Comparison of ENCODE assay signal across 8 mouse cellular contexts in the genomic region with DNA sequence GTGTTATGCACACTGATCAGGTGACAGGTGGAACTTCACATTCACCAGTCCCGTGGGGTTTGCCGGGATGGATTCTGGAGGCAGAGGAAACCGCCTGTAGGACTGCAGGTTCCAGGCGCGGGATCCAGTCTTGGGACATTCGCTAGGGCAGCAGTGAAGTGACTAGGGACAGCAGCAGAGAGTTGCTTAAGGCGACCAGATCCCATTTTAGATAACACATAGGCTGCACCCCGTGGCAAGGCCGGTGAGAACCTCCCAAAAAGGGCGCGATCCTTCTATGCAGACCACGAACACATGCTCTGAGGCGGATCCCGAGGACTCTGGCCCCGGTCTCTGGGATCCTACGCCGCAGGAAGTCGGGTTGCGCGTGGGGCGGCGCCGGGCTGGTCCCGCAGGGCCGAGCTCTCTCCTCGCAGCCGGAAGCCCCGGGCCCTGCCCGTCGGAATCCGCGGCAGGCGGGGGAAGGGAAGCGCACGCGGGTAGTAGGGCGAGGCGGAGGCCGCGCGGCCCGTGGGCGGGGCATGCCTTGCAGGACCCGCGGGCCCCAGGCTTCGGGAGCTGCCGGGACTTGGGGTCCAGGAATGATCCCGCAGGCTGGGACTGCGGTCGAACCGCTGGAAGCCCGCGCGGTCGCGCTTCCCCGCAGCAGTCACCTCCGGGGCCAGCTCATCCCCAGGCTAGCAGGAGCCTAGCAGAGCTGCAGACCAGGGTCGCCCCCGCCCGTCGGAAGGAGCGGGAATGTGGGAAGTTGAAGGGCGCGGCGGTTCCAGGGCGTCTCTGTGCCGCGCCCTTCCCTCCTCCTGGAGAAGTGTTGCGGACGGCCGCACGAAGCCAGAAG.
DNase-seq lines count a peak whose midpoint lies in the region; ATAC-seq and TF ChIP-seq lines count a peak whose summit lies in the region.

No protein-coding gene starts in this region.

- peaks cover 4% of the 10 kb centered on the region for H3K36me3 ChIP-seq in embryonic facial prominence, embryonic 15.5 days
- peaks cover 5% of the 10 kb centered on the region; the same call in 1 of the 2 replicates for H3K36me3 ChIP-seq in heart, embryonic 15.5 days
- H3K36me3 ChIP-seq in neural tube, embryonic 14.5 days (ENCODE audit: control insufficient read depth, insufficient read depth, low read length) = peaks cover 6% of the 10 kb centered on the region; the same call in 1 of the 2 replicates
- no peaks in the 10 kb centered on the region for H3K36me3 ChIP-seq in testis, adult 2 months (ENCODE audit: control insufficient read depth, insufficient read depth, low read length)

- peak overlapping the region; percentile 51 for H3K4me3 ChIP-seq in embryonic facial prominence, embryonic 15.5 days (replicated peaks)
- H3K4me3 ChIP-seq in heart, embryonic 15.5 days = peak overlapping the region; percentile 57
- H3K4me3 ChIP-seq in lung, adult 2 months (replicated peaks; ENCODE audit: extremely low read depth, low read depth, low read length) = peak overlapping the region; percentile 69
- H3K4me3 ChIP-seq in neural tube, embryonic 14.5 days (ENCODE audit: low read depth, low read length) = peak overlapping the region; percentile 36
- H3K4me3 ChIP-seq in testis, adult 2 months (ENCODE audit: control insufficient read depth, low read depth, low read length) = peak overlapping the region; percentile 69

- DNase-seq in layer of hippocampus, adult 18-20 months (ENCODE audit: low spot score in 2 of 2) = peak; percentile 50 to 67
- no peak for DNase-seq in layer of hippocampus, adult 9-10 months (ENCODE audit: low spot score)
- DNase-seq in kidney, postnatal 10 days = peak; percentile 95
- DNase-seq in lung, adult 2 months = peak; percentile 90

- H3K9me3 ChIP-seq in embryonic facial prominence, embryonic 15.5 days (replicated peaks) = no peaks in the 10 kb centered on the region
- H3K9me3 ChIP-seq in heart, embryonic 15.5 days (replicated peaks) = no peaks in the 10 kb centered on the region
- no peaks in the 10 kb centered on the region for H3K9me3 ChIP-seq in neural tube, embryonic 14.5 days (ENCODE audit: control insufficient read depth, low read length)

- TF ChIP-seq CTCF in lung, adult 2 months (IDR thresholded peaks at IDR 0.05; ENCODE audit: insufficient read depth, low read length) = no peak
- TF ChIP-seq CTCF in testis, adult 2 months (IDR thresholded peaks at IDR 0.05; ENCODE audit: control insufficient read depth, insufficient read depth, insufficient replicate concordance, low read depth, low read length) = no peak

- H3K4me2 ChIP-seq in embryonic facial prominence, embryonic 15.5 days (replicated peaks) = peak overlapping the region; percentile 91
- peak overlapping the region; percentile 89 for H3K4me2 ChIP-seq in heart, embryonic 15.5 days
- H3K4me2 ChIP-seq in neural tube, embryonic 14.5 days (ENCODE audit: low read depth, low read length) = peak overlapping the region; percentile 80

- H3K4me1 ChIP-seq in embryonic facial prominence, embryonic 15.5 days = peaks cover 66% of the 10 kb centered on the region
- peaks cover 46% of the 10 kb centered on the region for H3K4me1 ChIP-seq in heart, embryonic 15.5 days (replicated peaks)
- H3K4me1 ChIP-seq in lung, adult 2 months (ENCODE audit: control insufficient read depth, insufficient read depth, low read length) = peaks cover 29% of the 10 kb centered on the region
- peaks cover 10% of the 10 kb centered on the region for H3K4me1 ChIP-seq in neural tube, embryonic 14.5 days (ENCODE audit: control insufficient read depth, insufficient read depth, low read length)
- peaks cover 22% of the 10 kb centered on the region for H3K4me1 ChIP-seq in testis, adult 2 months (ENCODE audit: control insufficient read depth, insufficient read depth, low read length)

- H3K9ac ChIP-seq in embryonic facial prominence, embryonic 15.5 days = peak overlapping the region; percentile 35
- H3K9ac ChIP-seq in heart, embryonic 15.5 days = peak overlapping the region; percentile 70
- peak overlapping the region; percentile 63 for H3K9ac ChIP-seq in neural tube, embryonic 14.5 days (replicated peaks; ENCODE audit: low read depth, low read length)

- H3K27me3 ChIP-seq in embryonic facial prominence, embryonic 15.5 days = no peaks in the 10 kb centered on the region
- H3K27me3 ChIP-seq in heart, embryonic 15.5 days = no peaks in the 10 kb centered on the region
- H3K27me3 ChIP-seq in neural tube, embryonic 14.5 days (ENCODE audit: control insufficient read depth, insufficient read depth, low read length) = no peaks in the 10 kb centered on the region
- H3K27me3 ChIP-seq in testis, adult 2 months (ENCODE audit: control insufficient read depth, insufficient read depth, low read length) = no peaks in the 10 kb centered on the region

- peak; percentile 49; the same call in 1 of the 2 replicates for TF ChIP-seq POLR2A in lung, adult 2 months (IDR thresholded peaks at IDR 0.05; ENCODE audit: borderline replicate concordance, extremely low read depth, low read depth, low read length)
- TF ChIP-seq POLR2A in testis, adult 2 months (IDR thresholded peaks at IDR 0.05; ENCODE audit: control insufficient read depth, low read depth, low read length) = no peak

- peak; percentile 87 for ATAC-seq in embryonic facial prominence, embryonic 15.5 days (ENCODE audit: insufficient number of reproducible peaks, low FRiP score, low TSS enrichment, low read depth)
- peak; percentile 86 for ATAC-seq in heart, embryonic 15.5 days (replicated peaks; ENCODE audit: insufficient number of reproducible peaks, insufficient read depth, low FRiP score, low read depth)
- ATAC-seq in neural tube, embryonic 14.5 days (ENCODE audit: low read depth) = peak; percentile 82

- WGBS in embryonic facial prominence, embryonic 15.5 days = 4% methylated on average over 64 of the region's 73 CpGs
- 5% methylated on average over 73 of the region's 73 CpGs for WGBS in heart, embryonic 15.5 days
- 3% methylated on average over 73 of the region's 73 CpGs for WGBS in lung, adult 2 months
- 8% methylated on average over 70 of the region's 73 CpGs for WGBS in neural tube, embryonic 14.5 days

- peak overlapping the region; percentile 94 for H3K27ac ChIP-seq in embryonic facial prominence, embryonic 15.5 days (replicated peaks)
- H3K27ac ChIP-seq in heart, embryonic 15.5 days = peak overlapping the region; percentile 86
- peak overlapping the region; percentile 44 for H3K27ac ChIP-seq in neural tube, embryonic 14.5 days (ENCODE audit: low read depth, low read length)
- H3K27ac ChIP-seq in testis, adult 2 months (ENCODE audit: control insufficient read depth, insufficient read depth, low read depth, low read length) = peak overlapping the region; percentile 34; the same call in 1 of the 2 replicates

Comparison
In these comparisons a context has a peak if more than half of its experiments do, and no peak if none do; other contexts are left out.
1. H3K27ac ChIP-seq: peak in every context shown above with its lines; median percentile 94 in embryonic facial prominence, embryonic 15.5 days; 86 in heart, embryonic 15.5 days; 44 in neural tube, embryonic 14.5 days; 34 in testis, adult 2 months.